Mouse (Mus musculus) CD4-positive naive resting alpha-beta T cell, adult 57 days (primary cell): ENCODE data around the gene Myo18b. TPM values are rescaled to one million over a fixed set of nuclear protein-coding genes. Genes with fewer than 3 reads are reported as not detected.

ENCODE experiments used
- total RNA-seq: library from RNA; stranded (reverse); gene quantifications from one replicate; pipeline ENCODE4 v1.2.4, GENCODE M21; 2023

Gene Myo18b
- 0.27 TPM for total RNA-seq

GRCm38 (mm10) chr5:112895674-112896654, at the start of gene Myo18b:
Myo18b (minus strand) TSS chr5:112896362.

Other genes starting within 250 kb of the Myo18b start
- 3.2 TPM for gene Grk3, start 119.4 kb upstream of the Myo18b start, total RNA-seq
- not detected for gene Crybb2, start 173.8 kb upstream of the Myo18b start, total RNA-seq
- 1.1 TPM for gene Crybb3, start 185.2 kb upstream of the Myo18b start, total RNA-seq